Mouse (Mus musculus) lung, postnatal 25 days (tissue): ENCODE data around the gene Pex26.

ENCODE experiments used
- DNase-seq: peaks from one replicate; pipeline ENCODE4 v3.0.0; 2022; ENCODE audit warnings: low spot score

The Pex26 gene

DNA sequence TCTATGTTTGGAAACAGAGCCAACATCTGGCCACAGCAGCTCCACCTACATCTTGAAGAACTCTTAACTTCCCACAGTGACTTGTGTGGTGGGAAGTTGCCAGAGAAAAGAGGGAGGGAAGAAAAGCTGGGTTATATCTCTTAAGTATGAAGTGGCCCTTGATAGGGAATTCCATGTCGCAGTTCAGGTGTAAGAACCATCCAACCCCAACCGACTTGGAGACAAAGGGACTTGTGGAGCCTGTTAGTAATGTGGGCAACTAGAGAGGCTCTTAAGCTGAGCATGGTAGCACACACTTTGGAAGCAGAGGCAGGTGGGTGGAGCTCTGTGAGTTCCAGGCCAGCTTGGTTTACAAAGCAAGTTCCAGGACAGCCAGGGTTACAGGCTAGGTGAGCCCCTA lies 26.1 kb downstream of the Pex26 start:
- peak; percentile 81 for DNase-seq

DNA sequence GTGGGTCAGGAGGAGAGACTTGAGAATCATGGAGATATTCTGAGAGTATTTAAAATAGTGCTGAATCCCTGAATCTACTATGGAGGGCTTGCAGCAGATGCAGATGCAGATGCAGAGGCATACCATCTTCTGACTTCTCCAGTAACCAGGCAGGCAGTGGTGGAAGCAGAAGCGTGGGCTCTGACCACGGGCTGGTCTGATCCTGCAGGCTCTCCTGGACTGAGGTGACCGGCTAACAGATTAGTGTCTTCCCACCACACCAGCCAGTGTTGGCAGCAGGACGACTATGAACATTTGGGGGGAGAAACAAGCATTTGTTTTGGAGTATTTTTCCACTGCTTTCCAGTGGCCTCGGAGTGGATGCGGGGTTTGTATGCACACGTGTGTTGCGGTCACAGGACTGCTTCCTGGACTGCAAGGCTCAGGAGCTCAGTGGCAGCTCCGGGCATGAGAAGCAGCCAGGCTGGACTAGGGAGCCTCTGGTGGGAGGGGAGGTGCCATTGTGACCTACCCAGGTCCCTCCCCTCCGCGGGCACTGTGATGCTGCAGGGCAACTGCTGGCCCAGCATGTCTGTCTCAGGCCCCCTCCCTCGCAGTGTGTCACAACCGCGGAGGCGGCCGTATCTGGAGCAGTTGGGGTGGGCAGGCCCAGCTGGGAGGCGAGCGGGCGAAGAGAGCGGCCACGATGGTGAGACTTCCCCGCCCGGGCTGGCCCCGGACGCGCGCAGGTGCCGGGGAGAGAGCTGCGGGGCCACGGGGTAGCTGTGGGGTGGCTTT lies 26.9 kb downstream of the Pex26 start, which contains the start of gene Tuba8:
Tuba8 (plus strand) TSS at position 548 of the 777 bp plus-strand sequence.
- peak; percentile 51 for DNase-seq

DNA sequence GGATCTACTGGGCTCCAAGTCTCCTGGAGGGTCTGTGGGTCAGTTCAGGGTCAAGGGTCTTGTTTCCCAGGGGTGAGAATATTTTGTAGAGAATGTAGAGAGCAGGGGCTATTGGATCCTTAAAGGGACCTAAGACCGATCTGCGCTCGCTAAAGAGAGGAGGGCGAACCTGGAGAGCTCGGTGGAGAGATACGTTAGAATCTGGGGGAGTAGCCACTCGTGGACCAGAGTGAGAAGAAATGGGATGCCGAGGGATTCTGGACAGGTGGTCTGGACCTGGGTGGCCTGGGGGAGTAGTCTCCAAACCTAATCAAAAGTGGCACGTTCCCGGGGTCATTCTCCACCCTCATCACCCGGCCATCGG lies 27.4 kb downstream of the Pex26 start:
- no peak for DNase-seq

DNA sequence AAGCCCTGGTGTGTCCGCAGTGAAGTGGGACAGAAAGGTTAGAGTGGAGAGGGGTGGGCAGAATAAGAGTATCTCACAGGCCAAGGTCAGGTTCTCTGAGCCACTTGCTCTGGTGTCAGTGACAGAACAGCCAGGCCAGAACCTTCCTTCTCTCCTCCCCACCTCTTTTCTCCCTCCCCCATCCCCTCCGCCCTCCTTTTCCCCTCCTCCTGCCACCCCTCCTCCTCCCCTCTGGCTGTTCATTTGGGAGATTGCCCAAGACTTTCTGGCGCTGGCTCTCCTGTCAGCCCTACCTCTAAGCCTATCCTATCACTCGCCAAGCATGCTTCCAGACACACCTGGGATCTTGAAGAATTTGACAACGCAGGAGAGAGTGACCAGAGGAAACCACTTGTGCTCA lies 28.3 kb downstream of the Pex26 start:
- peak; percentile 65 for DNase-seq

DNA sequence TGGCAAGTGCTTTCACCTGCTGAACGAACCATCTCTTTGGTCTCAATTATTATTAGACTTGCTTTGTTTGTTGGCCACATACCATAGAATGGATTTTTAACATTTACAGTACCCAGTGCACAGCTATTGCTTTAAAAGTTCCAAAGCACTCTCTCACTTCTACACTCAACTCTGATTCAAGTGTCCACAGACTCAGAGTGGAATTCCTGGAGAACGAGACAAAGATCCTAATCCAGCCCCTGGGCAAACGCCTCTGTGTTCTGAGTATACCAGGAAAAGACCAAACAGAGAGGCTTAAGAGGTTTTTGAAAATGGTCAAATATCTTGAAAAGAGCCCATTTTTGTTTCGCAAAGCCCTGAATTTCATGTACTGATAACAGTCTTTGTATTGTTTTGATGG lies 29.5 kb downstream of the Pex26 start:
- peak; percentile 28 for DNase-seq

DNA sequence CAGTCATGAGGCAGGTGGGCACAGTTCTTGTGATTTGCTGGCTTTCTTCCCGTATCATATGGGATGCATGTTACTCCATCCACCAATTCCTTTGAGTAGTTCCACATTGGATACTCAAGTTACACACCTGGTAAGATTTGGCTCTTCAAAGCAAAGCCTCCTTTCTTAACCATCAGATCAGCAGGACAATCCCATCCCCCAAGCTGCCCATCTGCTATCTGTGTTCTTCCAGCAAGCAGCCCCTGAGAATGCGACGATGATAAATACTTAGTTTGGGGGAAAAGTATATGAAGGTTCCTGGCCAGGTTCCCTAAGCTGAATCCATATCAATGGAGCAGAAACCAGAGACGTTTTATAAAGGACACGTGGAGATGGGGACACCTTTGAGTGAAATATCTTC lies 30.8 kb downstream of the Pex26 start:
- no peak for DNase-seq

DNA sequence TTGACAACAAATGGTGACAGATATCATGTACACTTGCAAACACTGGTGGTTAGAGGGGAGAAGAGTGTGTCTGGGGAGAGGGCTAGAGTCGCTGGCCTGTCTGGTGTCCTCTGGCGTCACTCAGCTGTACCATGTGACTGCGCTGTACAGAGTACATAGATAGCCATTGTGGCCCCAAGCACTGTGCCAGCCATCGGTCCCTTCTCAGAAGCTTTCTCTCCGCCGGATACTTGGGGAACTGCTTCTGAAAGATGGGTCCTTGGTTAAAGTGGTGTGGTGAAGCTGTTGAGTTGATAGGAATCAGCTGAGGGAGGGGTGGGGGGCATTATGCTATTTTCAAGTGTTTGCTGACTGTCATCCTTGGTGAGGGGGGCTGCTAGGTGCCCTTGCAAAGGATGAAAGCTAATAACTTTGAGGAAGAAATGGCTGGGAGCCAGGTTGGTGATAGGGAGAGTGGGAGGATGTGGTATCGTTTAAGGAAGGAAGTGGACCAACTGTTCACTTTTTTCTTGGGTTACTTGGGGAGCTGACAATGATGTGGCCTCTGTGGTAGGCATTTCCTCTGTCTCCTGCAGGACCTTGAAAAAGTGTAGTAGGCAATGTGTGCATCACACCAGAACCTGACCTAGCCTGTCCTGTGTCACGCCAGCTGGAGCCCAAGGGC lies 31.3 kb downstream of the Pex26 start:
- peak; percentile 17 for DNase-seq

DNA sequence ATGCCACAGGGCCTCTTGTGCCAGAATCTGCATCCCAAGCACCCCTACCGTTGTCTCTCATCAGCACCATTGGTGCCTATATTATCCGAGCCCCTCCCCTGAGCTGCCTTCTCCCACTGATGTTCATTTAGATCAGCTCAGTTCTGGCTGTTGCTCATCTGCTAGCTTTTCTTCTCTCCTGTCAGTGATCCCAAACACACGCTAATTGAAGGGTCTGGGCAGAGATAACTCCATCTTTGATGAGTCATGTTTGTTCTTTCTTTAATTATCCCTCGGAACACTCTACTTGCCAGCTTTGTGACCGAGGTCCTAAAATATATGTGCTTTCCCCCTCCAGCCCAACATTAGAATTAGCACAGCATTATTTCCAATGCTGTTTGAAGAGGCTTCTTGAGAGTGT lies 31.9 kb downstream of the Pex26 start:
- no peak for DNase-seq

DNA sequence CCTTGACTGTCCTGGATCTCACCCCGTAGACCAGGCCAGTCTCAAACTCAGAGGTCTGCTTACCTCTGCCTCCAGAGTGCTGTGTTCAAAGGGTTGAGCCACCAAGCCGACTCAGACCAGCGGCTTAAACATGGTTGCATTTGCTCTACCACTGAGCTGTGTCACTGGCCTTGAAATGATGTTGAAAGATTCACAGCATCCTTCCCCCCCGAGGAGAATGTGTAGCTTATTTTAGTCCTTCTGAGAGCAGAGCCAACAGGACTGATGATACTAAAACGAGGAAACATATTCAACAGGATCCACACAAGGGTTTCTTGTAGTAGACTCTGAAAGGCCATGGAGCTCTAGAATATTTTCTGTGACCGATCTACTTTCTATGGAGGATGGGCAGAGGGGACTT lies 32.4 kb downstream of the Pex26 start:
- DNase-seq, result no peak

DNA sequence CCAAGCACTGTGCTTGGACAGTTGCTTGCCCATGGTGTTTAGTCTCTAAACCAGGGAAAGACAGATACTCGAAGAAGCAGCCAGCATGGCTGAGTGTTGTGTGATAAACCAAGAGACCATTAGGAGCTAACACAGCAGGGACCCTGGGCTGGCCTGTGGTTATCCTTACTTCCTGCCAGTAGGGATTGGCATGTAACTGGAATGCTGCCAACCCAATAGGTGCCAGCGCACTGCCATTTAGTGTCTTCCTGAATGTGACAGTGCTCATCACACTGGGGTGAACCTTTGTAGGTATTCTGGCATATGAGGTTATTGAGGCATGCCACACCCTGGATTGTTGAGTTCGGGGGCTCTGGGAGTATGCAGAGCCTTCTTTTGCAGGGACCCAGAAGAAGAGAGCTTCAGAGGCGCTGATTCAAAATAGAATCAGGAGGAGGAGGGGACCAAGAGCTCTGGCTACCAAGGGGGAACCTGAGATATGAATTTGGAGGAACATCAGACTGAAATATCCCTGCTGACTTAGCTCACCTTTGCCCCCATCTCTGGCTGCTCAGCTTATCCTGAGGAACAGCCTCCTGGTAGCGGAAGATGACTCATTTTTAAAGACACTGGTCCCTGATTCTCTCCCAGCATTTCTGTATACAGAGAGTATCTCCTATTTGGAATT lies 33.3 kb downstream of the Pex26 start:
- no peak for DNase-seq

DNA sequence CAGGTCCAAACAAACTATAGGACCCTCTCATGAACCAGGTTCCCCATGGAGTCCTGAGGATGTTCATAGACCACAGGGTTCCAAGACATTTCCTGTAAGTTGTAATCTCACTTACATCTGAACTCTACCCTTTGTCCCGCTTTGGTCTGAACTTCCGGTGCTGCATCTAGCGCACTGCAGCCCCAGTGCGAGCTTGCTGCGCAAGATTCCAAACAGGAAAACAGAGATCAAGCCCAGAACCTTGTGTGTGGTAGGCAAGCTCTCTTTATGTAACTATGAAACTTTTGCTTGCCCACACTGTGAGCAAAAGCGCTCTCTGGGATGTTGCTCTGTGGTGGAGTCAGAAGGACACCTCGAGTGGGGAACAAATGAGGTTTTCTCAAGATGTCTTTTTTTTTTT lies 34.5 kb downstream of the Pex26 start:
- DNase-seq, result no peak

DNA sequence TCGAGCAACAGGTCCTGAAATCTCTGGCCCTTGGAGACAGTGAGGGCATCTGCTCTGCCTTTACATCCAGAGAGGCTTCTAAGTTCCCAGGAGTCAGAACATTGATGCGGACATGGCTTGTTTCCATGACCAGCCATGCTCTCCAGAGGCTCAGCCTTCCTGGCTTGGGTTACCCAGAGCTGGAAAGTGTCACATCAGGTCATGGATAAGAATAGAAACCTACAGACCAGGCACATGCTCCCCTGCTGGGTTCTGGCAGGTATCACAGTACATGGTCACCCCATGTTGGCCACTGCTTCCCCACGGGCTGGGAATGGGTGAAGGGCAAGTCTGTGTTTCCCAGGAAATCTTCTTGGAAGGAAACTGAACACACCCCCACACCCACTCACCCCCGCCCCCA lies 35.9 kb downstream of the Pex26 start:
- DNase-seq, result no peak

DNA sequence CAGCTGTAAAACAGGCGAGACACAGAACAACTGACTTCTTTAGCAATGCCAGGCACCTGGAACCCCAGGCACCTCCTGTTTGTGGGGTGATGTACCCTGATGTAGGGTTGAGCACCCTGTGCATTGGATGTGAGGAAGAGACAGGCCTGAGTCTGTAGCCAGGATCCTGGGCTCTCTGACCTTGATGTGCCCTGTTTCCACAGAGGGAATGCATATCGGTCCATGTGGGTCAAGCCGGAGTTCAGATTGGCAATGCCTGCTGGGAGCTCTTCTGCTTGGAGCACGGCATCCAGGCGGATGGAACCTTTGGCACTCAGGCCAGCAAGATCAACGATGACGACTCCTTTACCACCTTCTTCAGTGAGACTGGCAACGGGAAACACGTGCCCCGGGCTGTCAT lies 36.7 kb downstream of the Pex26 start:
- DNase-seq, result no peak

DNA sequence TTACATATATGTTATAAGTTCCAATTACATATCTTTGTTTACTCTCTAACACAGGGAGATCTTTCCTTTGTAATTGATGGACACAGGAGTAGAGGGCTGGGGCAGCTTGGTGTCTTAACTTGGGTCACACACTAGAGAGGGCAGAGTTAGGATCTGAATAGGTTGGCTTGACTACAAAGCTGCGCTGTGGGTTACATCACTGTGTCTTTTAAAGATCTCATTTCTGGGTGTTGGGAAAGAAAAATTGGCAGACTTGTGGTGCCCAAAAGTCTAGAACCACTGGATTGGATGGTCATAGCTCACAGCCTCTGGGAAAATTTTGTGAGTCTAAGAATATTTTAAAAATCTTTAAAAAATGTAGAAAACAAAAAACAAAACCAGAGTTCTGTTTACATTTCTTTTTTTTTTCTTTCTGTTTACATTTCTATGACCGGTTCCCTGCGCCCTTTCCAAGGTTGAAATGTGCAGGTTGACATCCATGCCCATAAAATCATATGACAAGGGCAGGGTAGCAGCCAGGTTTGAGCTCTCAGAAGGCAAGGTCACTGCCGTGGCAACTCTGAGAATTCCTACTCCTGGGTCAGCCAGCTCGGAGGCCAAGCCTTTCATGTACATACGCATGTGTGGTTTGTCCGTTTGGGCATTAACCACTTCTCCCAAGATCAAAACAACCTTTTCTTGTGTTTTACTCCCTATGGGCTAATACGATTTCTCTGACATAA lies 38.6 kb downstream of the Pex26 start:
- DNase-seq, result no peak

DNA sequence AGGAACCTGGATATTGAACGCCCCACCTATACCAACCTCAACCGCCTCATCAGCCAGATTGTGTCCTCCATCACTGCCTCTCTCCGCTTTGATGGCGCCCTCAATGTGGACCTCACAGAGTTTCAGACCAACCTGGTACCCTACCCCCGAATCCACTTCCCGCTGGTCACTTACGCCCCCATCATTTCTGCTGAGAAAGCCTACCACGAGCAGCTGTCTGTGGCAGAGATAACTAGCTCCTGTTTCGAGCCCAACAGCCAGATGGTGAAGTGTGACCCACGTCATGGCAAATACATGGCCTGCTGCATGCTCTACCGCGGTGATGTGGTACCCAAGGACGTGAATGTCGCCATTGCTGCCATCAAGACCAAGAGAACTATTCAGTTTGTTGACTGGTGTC lies 39.5 kb downstream of the Pex26 start:
- DNase-seq, result no peak

DNA sequence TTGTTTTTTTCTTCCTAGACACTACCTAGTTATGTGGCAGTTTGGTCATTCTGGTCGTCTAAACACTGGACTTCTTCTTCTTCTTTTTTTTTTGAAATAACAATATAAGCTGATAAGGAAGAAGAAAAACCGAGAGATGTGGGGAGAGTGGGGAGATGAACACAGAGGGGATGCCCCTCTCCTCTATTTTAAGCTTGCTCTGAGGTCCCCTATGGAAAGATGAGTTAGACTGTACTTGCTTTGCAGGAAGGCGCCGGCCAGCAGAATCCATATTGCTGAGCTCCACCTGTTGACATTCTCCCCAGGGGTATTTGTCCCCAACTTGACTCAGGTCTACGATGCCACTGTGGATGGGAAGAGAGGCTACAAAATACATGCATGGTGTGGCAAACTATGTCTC lies 40.6 kb downstream of the Pex26 start:
- no peak for DNase-seq

DNA sequence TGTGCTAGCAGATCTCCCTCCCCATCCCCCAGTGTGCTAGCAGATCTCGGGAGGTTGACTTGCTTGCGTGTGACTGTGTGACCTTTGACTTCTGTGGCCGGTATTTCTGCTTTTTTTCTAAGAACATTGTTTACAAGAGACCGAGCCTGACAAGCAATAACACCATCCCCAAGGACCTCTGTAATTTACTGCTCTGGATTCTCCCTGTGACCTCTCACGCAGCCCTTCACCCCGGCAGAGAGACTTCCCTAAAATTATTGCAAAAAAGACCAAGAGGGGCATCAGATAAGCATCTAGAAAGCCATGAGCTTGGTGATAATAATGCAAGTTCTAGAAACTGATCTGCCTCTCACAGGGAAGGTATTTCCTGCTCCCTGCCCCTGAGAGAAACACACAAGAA lies 41.5 kb downstream of the Pex26 start:
- no peak for DNase-seq

DNA sequence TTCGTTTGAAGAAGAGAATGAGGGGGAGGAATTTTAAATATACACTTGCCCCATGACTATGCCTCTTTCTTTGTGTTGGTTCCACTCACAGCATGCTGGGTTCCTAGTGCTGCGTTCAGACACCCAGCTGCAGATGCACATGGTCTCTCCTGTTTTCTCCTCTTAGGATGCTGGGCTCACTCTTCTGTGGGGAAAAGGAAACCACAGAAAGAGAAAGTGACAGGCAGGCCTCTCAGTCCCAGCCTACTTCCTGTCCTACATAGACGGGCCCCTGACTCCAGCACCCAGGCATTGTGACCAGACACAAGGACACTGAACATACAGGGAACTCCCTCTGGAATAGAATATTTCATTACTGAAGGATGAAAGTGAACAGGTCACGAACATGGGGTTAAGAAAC lies 42.6 kb downstream of the Pex26 start:
- no peak for DNase-seq

DNA sequence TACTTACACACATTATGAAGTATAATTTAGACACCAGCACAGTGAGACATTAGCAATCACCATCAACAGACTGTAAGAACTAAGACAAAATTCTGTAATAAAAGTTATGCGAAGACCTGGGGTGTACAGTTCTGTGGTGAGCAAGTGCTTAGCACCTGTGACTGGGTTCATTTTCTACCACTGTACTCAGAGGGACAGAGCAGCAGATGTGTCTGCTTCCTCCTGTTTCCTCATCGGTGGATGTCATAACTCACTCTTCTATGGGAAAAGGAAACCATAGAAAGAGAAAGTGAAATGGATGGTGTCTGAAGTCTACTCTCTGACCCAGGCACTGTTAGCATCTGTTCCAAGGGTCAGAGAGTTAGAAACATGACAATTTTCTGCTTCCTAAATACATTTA lies 43.3 kb downstream of the Pex26 start:
- no peak for DNase-seq

DNA sequence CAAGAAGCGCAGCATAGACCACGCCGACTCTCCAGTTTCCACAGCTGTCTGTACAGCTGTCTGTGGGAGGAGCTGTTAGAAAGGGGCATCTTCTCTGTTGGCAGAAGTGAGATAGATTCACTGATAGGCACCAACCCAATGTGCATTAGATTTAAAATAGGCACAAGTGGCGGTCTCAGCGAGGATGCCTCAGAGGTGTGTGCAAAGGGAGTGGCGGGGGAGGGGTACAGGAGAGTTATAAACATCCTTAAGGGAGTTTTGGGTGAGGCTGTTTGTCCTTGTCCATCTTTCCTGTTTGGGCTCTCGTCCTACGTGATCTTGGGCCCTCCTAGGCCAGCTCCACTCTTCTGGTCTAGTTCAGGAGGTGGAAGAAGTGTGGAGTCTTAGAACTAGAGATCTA lies 45.0 kb downstream of the Pex26 start:
- DNase-seq, result no peak

DNA sequence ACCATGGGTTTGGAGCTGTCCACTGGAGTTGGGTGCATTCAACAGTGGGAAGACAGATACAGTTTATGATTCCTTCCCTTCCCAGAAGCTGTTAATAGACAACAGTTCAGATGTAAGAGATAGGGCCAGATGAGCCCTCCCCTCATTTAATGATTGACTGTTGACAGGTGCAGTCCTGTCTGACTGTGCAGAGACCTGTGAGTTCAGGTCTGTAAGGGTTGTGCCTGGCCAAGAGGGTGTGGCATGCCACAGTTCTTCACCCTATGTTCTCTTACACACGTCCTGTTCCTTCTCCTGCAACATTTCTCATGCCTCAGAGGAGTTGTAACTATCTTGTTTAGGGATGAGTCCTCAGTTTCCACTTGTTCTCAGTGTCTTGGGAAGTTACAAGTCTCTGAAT lies 49.2 kb downstream of the Pex26 start:
- DNase-seq, result no peak

DNA sequence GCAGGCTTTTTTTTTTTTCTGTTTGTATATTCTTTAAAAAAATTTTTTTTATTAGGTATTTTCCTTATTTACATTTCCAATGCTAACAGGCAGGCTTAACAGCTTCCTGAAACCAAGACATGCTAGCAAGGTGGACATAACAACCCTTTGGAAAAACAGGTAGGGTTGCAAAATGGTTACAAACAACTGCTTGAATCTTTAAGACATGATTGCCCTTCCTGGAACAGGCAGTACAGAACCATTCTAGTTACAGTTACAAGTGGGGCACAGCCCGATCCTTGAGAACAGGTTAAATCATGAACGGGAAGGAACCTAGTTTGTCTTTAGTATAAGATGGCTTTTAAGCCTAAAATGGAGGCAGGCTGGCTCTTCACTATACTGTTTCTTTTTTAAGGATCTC lies 52.9 kb downstream of the Pex26 start:
- DNase-seq, result no peak

DNA sequence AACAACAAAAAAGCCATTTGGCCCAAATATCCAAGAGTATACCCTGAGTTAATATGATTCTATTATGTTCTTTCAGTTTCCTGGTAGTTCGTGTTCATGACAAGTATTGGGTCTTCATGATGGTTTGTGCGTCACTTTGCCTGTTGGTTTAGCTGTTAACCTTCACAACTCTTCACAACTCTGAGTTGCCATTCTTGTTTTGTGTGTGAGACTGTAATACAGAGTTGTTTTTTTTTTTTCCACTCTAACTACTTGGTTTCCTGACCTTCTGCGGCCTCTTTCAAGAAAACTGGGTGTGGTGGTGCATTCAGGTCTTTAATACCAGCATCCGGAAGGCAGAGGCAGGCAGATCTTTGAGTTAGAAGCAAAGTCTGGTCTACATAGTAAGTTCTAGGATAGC lies 54.7 kb downstream of the Pex26 start:
- DNase-seq, result no peak
